Mouse (Mus musculus): Measurements from ENCODE around the gene Wnt16. TPM values are rescaled to one million over a fixed set of nuclear protein-coding genes. Genes with fewer than 3 reads are reported as not detected.

Wnt16 gene
- polyA plus RNA-seq, 1 experiment from 2014 or later: 0.37 TPM

- Histone ChIP-seq H3K27ac (ENCODE audit: low read depth, low read length) (no peak overlapping the region), H3K27me3 (ENCODE audit: control insufficient read depth, insufficient read depth, low read length) (peaks cover 38% of the 10 kb centered on the region), H3K9ac (ENCODE audit: low read depth, low read length) (no peak overlapping the region), H3K4me3 (ENCODE audit: low read depth, low read length) (no peak overlapping the region), H3K4me2 (replicated peaks; ENCODE audit: low read depth, low read length) (no peak overlapping the region), H3K9me3 (ENCODE audit: control insufficient read depth, low read length) (no peaks in the 10 kb centered on the region), H3K4me1 (replicated peaks; ENCODE audit: control insufficient read depth, insufficient read depth, low read length) (peaks cover 10% of the 10 kb centered on the region; the same call in 1 of the 2 replicates), H3K36me3 (ENCODE audit: control insufficient read depth, insufficient read depth, low read length) (no peaks in the 10 kb centered on the region)
- no peak for ATAC-seq (ENCODE audit: low FRiP score)
- DNase-seq (ENCODE audit: low spot score): peak; percentile 22
- 35% methylated on average over 4 of the region's 4 CpGs for WGBS
Observed at GRCm38 (mm10) chr6:22292056-22292455, 4.0 kb downstream of the Wnt16 start.

GRCm38 (mm10) chr6:22293922-22294321, 5.9 kb downstream of the Wnt16 start:
- no peaks in the 10 kb centered on the region for H3K9me3 ChIP-seq (ENCODE audit: control insufficient read depth, low read length)
- H3K4me2 ChIP-seq (replicated peaks; ENCODE audit: low read depth, low read length): no peak overlapping the region
- WGBS: 51% methylated on average over 3 of the region's 3 CpGs
- no peak overlapping the region for H3K4me3 ChIP-seq (ENCODE audit: low read depth, low read length)
- peaks cover 6% of the 10 kb centered on the region; the same call in 1 of the 2 replicates for H3K4me1 ChIP-seq (replicated peaks; ENCODE audit: control insufficient read depth, insufficient read depth, low read length)
- ATAC-seq (ENCODE audit: low FRiP score) (no peak), DNase-seq (ENCODE audit: low spot score) (no peak)
- no peaks in the 10 kb centered on the region for H3K36me3 ChIP-seq (ENCODE audit: control insufficient read depth, insufficient read depth, low read length)
- no peak overlapping the region for H3K27ac ChIP-seq (ENCODE audit: low read depth, low read length)
- H3K9ac ChIP-seq (ENCODE audit: low read depth, low read length): no peak overlapping the region
- peaks cover 20% of the 10 kb centered on the region for H3K27me3 ChIP-seq (ENCODE audit: control insufficient read depth, insufficient read depth, low read length)

GRCm38 (mm10) chr6:22297028-22297427, 9.0 kb downstream of the Wnt16 start:
- DNase-seq (ENCODE audit: low spot score): no peak
- ATAC-seq (ENCODE audit: low FRiP score): no peak
- peaks cover 4% of the 10 kb centered on the region; the same call in 1 of the 2 replicates for H3K27me3 ChIP-seq (ENCODE audit: control insufficient read depth, insufficient read depth, low read length)
- no peak overlapping the region for H3K27ac ChIP-seq (ENCODE audit: low read depth, low read length)
- H3K9ac ChIP-seq (ENCODE audit: low read depth, low read length): no peak overlapping the region
- H3K4me2 ChIP-seq (replicated peaks; ENCODE audit: low read depth, low read length): no peak overlapping the region
- WGBS: 85% methylated on average over 6 of the region's 6 CpGs
- H3K36me3 ChIP-seq (ENCODE audit: control insufficient read depth, insufficient read depth, low read length): no peaks in the 10 kb centered on the region
- no peaks in the 10 kb centered on the region for H3K9me3 ChIP-seq (ENCODE audit: control insufficient read depth, low read length)
- H3K4me1 ChIP-seq (replicated peaks; ENCODE audit: control insufficient read depth, insufficient read depth, low read length): no peaks in the 10 kb centered on the region
- H3K4me3 ChIP-seq (ENCODE audit: low read depth, low read length): no peak overlapping the region

- Histone ChIP-seq H3K27ac (ENCODE audit: low read depth, low read length) (no peak overlapping the region), H3K4me2 (replicated peaks; ENCODE audit: low read depth, low read length) (no peak overlapping the region), H3K27me3 (ENCODE audit: control insufficient read depth, insufficient read depth, low read length) (peaks cover 3% of the 10 kb centered on the region; the same call in 1 of the 2 replicates), H3K4me1 (replicated peaks; ENCODE audit: control insufficient read depth, insufficient read depth, low read length) (no peaks in the 10 kb centered on the region), H3K9ac (ENCODE audit: low read depth, low read length) (no peak overlapping the region), H3K36me3 (ENCODE audit: control insufficient read depth, insufficient read depth, low read length) (no peaks in the 10 kb centered on the region), H3K4me3 (ENCODE audit: low read depth, low read length) (no peak overlapping the region), H3K9me3 (ENCODE audit: control insufficient read depth, low read length) (no peaks in the 10 kb centered on the region)
- ATAC-seq (ENCODE audit: low FRiP score): no peak
- 54% methylated on average over 14 of the region's 14 CpGs for WGBS
- no peak for DNase-seq (ENCODE audit: low spot score)
Observed at GRCm38 (mm10) chr6:22298059-22298458, 10.0 kb downstream of the Wnt16 start.

- Histone ChIP-seq H3K27me3 (ENCODE audit: control insufficient read depth, insufficient read depth, low read length) (no peaks in the 10 kb centered on the region), H3K36me3 (ENCODE audit: control insufficient read depth, insufficient read depth, low read length) (no peaks in the 10 kb centered on the region), H3K9ac (ENCODE audit: low read depth, low read length) (no peak overlapping the region), H3K4me2 (replicated peaks; ENCODE audit: low read depth, low read length) (no peak overlapping the region), H3K4me3 (ENCODE audit: low read depth, low read length) (no peak overlapping the region), H3K4me1 (replicated peaks; ENCODE audit: control insufficient read depth, insufficient read depth, low read length) (no peaks in the 10 kb centered on the region), H3K27ac (ENCODE audit: low read depth, low read length) (no peak overlapping the region), H3K9me3 (ENCODE audit: control insufficient read depth, low read length) (no peaks in the 10 kb centered on the region)
- DNase-seq (ENCODE audit: low spot score) (peak; percentile 79), ATAC-seq (ENCODE audit: low FRiP score) (0 out of 2 replicates have a peak, but pooled peaks have one; percentile 25)
- WGBS: 64% methylated on average over 13 of the region's 13 CpGs
Observed at GRCm38 (mm10) chr6:22325364-22326072, 37.5 kb downstream of the Wnt16 start.

GRCm38 (mm10) chr6:22326289-22326688, 38.3 kb downstream of the Wnt16 start:
- ATAC-seq (ENCODE audit: low FRiP score) (no peak), DNase-seq (ENCODE audit: low spot score) (no peak)
- Histone ChIP-seq H3K4me1 (replicated peaks; ENCODE audit: control insufficient read depth, insufficient read depth, low read length) (no peaks in the 10 kb centered on the region), H3K4me2 (replicated peaks; ENCODE audit: low read depth, low read length) (no peak overlapping the region), H3K36me3 (ENCODE audit: control insufficient read depth, insufficient read depth, low read length) (no peaks in the 10 kb centered on the region), H3K27me3 (ENCODE audit: control insufficient read depth, insufficient read depth, low read length) (no peaks in the 10 kb centered on the region), H3K27ac (ENCODE audit: low read depth, low read length) (no peak overlapping the region), H3K9ac (ENCODE audit: low read depth, low read length) (no peak overlapping the region), H3K9me3 (ENCODE audit: control insufficient read depth, low read length) (no peaks in the 10 kb centered on the region), H3K4me3 (ENCODE audit: low read depth, low read length) (no peak overlapping the region)
- WGBS: 89% methylated on average over 4 of the region's 4 CpGs

- DNase-seq (ENCODE audit: low spot score): no peak
- no peak for ATAC-seq (ENCODE audit: low FRiP score)
- H3K9ac ChIP-seq (ENCODE audit: low read depth, low read length): no peak overlapping the region
- no peaks in the 10 kb centered on the region for H3K27me3 ChIP-seq (ENCODE audit: control insufficient read depth, insufficient read depth, low read length)
- H3K4me1 ChIP-seq (replicated peaks; ENCODE audit: control insufficient read depth, insufficient read depth, low read length): no peaks in the 10 kb centered on the region
- WGBS: 84% methylated on average over 4 of the region's 4 CpGs
- no peak overlapping the region for H3K27ac ChIP-seq (ENCODE audit: low read depth, low read length)
- H3K36me3 ChIP-seq (ENCODE audit: control insufficient read depth, insufficient read depth, low read length): no peaks in the 10 kb centered on the region
- no peaks in the 10 kb centered on the region for H3K9me3 ChIP-seq (ENCODE audit: control insufficient read depth, low read length)
- H3K4me2 ChIP-seq (replicated peaks; ENCODE audit: low read depth, low read length): no peak overlapping the region
- no peak overlapping the region for H3K4me3 ChIP-seq (ENCODE audit: low read depth, low read length)
Observed at GRCm38 (mm10) chr6:22327091-22327490, 39.1 kb downstream of the Wnt16 start.

- Histone ChIP-seq H3K4me2 (replicated peaks; ENCODE audit: low read depth, low read length) (no peak overlapping the region), H3K27me3 (ENCODE audit: control insufficient read depth, insufficient read depth, low read length) (no peaks in the 10 kb centered on the region), H3K9me3 (ENCODE audit: control insufficient read depth, low read length) (no peaks in the 10 kb centered on the region), H3K4me1 (replicated peaks; ENCODE audit: control insufficient read depth, insufficient read depth, low read length) (no peaks in the 10 kb centered on the region), H3K27ac (ENCODE audit: low read depth, low read length) (no peak overlapping the region), H3K4me3 (ENCODE audit: low read depth, low read length) (no peak overlapping the region), H3K9ac (ENCODE audit: low read depth, low read length) (no peak overlapping the region), H3K36me3 (ENCODE audit: control insufficient read depth, insufficient read depth, low read length) (no peaks in the 10 kb centered on the region)
- WGBS: 65% methylated on average over 8 of the region's 8 CpGs
- ATAC-seq (ENCODE audit: low FRiP score) (peak; percentile 21; the same call in 1 of the 2 replicates), DNase-seq (ENCODE audit: low spot score) (no peak)
Observed at GRCm38 (mm10) chr6:22327931-22328330, 39.9 kb downstream of the Wnt16 start.

Measured in hindbrain, embryonic 11.5 days (tissue).